Mouse (Mus musculus) megakaryocyte, embryonic 14.5 days (primary cell): Measurements from ENCODE around the gene Hsd17b2.

Source experiments
- FLI1 ChIP-seq: IDR thresholded peaks from 2 replicates; pipeline ENCODE4 v1.6.1; 2012; ENCODE audit warnings: low read length, inconsistent platforms, mixed read lengths
- GATA1 ChIP-seq: IDR thresholded peaks from 3 replicates; pipeline ENCODE4 v1.6.1; 2012; ENCODE audit warnings: mixed read lengths, low read length, inconsistent platforms, borderline replicate concordance

GRCm38 (mm10) chr8:117746651-117747050 is 44.9 kb downstream of the Hsd17b2 start:
- TF ChIP-seq GATA1 (no peak), FLI1 (no peak)
